Mouse (Mus musculus) CD4-positive, CD25-positive, alpha-beta regulatory T cell (primary cell): ENCODE data around the gene Pgk2. TPM values are rescaled to one million over a fixed set of nuclear protein-coding genes. Genes with fewer than 3 reads are reported as not detected.

ENCODE experiments used
- polyA plus RNA-seq: library from polyadenylated mRNA; unstranded; fragments of 100-300 nt; shearing (Covaris generic); gene quantifications from one replicate; pipeline ENCODE4 v1.2.1, GENCODE M21; 2017

Gene Pgk2
- polyA plus RNA-seq, result 0.29 TPM

GRCm38 (mm10) chr17:40208540-40208939 is at the start of gene Pgk2:
Gene Pgk2 (minus strand): TSS chr17:40208640.

GRCm38 (mm10) chr17:40242135-40242534 is 33.7 kb upstream of the Pgk2 start, which contains the start of gene Crisp3:
Gene Crisp3 (minus strand): TSS chr17:40242288.

Other genes with a start within 250 kb of the Pgk2 start
- gene AC192777.2, start 113.2 kb downstream of the Pgk2 start, polyA plus RNA-seq, result not detected
- 0.17 TPM for gene Crisp3, start 33.6 kb upstream of the Pgk2 start, polyA plus RNA-seq
- 2.3 TPM for gene Crisp1, start 110.6 kb upstream of the Pgk2 start, polyA plus RNA-seq